Mouse (Mus musculus) midbrain, embryonic 11.5 days (tissue): Measurements from ENCODE around the gene Col25a1. TPM values are rescaled to one million over a fixed set of nuclear protein-coding genes. Genes with fewer than 3 reads are reported as not detected.

ENCODE experiments used
- ATAC-seq: fragments of 200-750 bp; cut with Nextera tagmentation; 2 replicates; pipeline ENCODE4 v1.8.0; 2017; ENCODE audit warnings: moderate TSS enrichment, moderate library complexity; ENCODE audit not compliant: low FRiP score
- DNase-seq: peaks from one replicate; pipeline ENCODE4 v3.0.0; 2015; ENCODE audit warnings: low spot score; ENCODE audit errors: missing footprints
- H3K27ac ChIP-seq: fragments of 300-500 bp; sonication (generic); 2 replicates; pipeline ENCODE4 v1.5.1; 2014; ENCODE audit warnings: low read depth, low read length
- H3K27me3 ChIP-seq: fragments of 300-500 bp; sonication (generic); 2 replicates; pipeline ENCODE4 v1.6.1; 2014; ENCODE audit warnings: mild to moderate bottlenecking, low read length, moderate library complexity, mixed read lengths; ENCODE audit not compliant: control insufficient read depth, insufficient read depth
- H3K36me3 ChIP-seq: fragments of 300-500 bp; sonication (generic); 2 replicates; pipeline ENCODE4 v1.6.1; 2014; ENCODE audit warnings: mild to moderate bottlenecking, low read length, moderate library complexity, mixed read lengths; ENCODE audit not compliant: control insufficient read depth, insufficient read depth
- H3K4me1 ChIP-seq: fragments of 300-500 bp; sonication (generic); 2 replicates; pipeline ENCODE4 v1.6.1; 2014; ENCODE audit warnings: low read length; ENCODE audit not compliant: control insufficient read depth, insufficient read depth
- H3K4me2 ChIP-seq: fragments of 300-500 bp; sonication (generic); 2 replicates; pipeline ENCODE4 v1.6.1; 2014; ENCODE audit warnings: mild to moderate bottlenecking, moderate library complexity
- H3K4me3 ChIP-seq: fragments of 300-500 bp; sonication (generic); 2 replicates; pipeline ENCODE4 v1.5.1; 2014; ENCODE audit warnings: low read depth, low read length
- H3K9ac ChIP-seq: fragments of 300-500 bp; sonication (generic); 2 replicates; pipeline ENCODE4 v1.6.1; 2014; ENCODE audit warnings: low read length
- H3K9me3 ChIP-seq: fragments of 300-500 bp; sonication (generic); 2 replicates; pipeline ENCODE4 v1.6.1; 2016; ENCODE audit warnings: low read length; ENCODE audit not compliant: control insufficient read depth
- WGBS: fragments of 180-500 bp; shearing (Covaris S2); extraction: QIAGEN DNeasy Blood & Tissue Kit; methylation state at CpG from one replicate; pipeline ENCODE4 v1.1.7; 2014; 5-methylcytosine and 5-hydroxymethylcytosine counted together
- polyA plus RNA-seq: library from polyadenylated mRNA; unstranded; fragments of >200 nt; fragmentation: Nextera tagmentation; extraction: Ambion mirVana; gene quantifications from 2 replicates; pipeline ENCODE4 v1.2.1, GENCODE M21; 2014

Col25a1 gene
- polyA plus RNA-seq, 1 experiment from 2014 or later: 3.0 TPM

DNA sequence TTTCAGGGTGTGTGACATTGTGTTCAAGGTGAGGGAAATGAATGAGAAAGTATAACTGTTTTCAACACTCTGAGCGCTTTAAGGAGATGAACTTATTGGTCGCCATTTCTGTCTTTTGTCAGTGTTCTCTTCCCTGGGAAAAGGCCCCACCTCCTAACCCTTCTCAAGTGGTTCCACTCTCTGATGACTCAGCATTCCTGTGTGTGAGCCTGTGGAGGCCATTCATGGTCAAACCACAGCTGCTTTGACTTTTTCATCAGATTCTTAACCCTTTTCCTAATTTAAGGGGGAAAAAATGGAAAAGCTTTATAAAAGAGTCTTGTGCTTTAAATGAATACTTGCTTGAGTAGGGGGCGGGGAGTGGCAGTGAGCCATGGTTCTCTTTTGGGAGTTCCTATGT is 89.5 kb downstream of the Col25a1 start:
- no peaks in the 10 kb centered on the region for H3K9me3 ChIP-seq
- no peak overlapping the region for H3K4me2 ChIP-seq
- ATAC-seq: no peak
- H3K36me3 ChIP-seq: no peaks in the 10 kb centered on the region
- H3K9ac ChIP-seq: no peak overlapping the region
- DNase-seq: no peak
- H3K4me3 ChIP-seq: no peak overlapping the region
- H3K27ac ChIP-seq: no peak overlapping the region
- H3K27me3 ChIP-seq: no peaks in the 10 kb centered on the region
- 91% methylated on average over 3 of the region's 3 CpGs for WGBS
- H3K4me1 ChIP-seq: no peaks in the 10 kb centered on the region

DNA sequence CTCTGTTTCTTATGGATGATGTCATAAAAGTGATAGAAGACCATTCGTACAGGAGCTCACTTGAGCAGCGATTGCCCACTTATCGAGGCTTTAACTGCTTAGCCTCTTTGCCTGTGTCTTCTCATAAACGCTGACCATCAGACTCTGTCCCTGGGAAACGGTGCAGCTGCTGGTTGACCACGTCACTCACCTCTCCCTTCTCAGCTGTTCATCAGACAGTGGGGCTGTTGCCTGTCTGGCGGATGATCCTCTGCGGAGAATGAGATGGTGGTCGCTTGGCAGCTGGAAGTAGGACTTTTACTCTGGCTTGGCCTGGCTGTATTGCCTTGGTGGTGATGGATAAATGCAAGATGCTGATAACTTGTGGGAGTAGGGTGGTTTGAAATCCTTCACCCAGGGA is 96.9 kb downstream of the Col25a1 start:
- 91% methylated on average over 9 of the region's 9 CpGs for WGBS
- Histone ChIP-seq H3K4me1 (no peaks in the 10 kb centered on the region), H3K4me2 (no peak overlapping the region), H3K9me3 (no peaks in the 10 kb centered on the region), H3K9ac (no peak overlapping the region), H3K4me3 (no peak overlapping the region), H3K27me3 (no peaks in the 10 kb centered on the region), H3K27ac (no peak overlapping the region), H3K36me3 (no peaks in the 10 kb centered on the region)
- ATAC-seq (no peak), DNase-seq (no peak)

DNA sequence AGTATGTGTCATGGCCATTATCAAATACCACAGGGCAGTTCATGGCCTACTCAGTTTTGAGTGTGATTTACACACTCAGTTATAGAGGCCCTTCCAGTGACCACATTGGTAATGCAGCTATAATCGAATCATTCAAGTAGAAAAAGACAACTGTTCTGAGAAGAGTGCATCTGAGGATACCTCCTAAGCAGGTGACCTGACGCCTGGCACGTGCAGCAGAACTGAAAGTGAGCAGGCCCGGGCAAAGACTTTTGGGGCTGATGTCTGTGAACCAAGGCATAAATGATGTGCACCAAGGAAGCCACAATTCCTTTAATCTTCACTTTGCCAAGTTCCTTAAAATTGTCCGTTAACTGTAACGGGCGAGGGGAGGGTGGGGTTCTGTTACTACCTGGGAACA is 101.6 kb downstream of the Col25a1 start:
- Histone ChIP-seq H3K27ac (no peak overlapping the region), H3K4me2 (no peak overlapping the region), H3K27me3 (no peaks in the 10 kb centered on the region), H3K4me1 (no peaks in the 10 kb centered on the region), H3K36me3 (no peaks in the 10 kb centered on the region), H3K9ac (no peak overlapping the region), H3K4me3 (no peak overlapping the region), H3K9me3 (no peaks in the 10 kb centered on the region)
- 96% methylated on average over 7 of the region's 7 CpGs for WGBS
- DNase-seq: no peak
- ATAC-seq: no peak

DNA sequence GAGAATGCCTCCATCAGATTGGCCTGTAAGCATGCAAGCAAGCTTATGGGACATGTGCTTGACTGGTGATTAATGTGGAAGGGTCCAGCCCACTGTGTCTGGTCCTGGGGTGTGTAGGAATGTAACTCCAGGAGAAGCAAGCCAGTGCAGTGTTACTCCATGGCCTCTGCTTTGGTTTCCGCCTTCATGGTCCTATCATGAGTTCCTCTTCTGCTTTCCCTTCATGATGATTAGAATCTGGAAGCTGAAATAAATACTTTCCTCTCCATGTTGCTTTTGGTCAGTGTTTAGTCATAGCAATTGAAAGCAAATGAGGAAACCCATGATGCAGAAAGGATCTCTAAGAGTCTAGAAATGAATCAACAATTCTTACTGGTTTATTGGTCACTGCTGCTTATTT is 103.9 kb downstream of the Col25a1 start:
- no peak for ATAC-seq

DNA sequence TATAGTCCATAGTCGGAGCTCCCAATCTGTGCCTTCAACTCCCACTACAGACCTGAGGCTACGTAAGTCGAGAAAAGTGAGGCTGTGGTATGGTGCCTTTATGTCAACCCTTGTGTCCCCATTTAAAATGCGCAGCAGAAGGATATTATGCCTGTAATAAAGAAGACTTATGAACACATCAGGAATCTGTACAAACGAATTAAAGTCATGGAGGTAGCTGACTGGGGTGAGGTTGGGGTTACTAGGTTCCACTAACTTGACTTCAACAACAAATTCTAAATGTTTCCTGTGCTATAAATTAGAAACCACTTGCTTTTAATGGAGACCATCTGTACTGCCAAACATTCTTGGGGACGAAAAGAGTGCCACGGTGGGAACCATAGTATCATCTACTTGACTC is 104.8 kb downstream of the Col25a1 start:
- 86% methylated on average over 7 of the region's 7 CpGs for WGBS

More for the DNA sequence above, 103.9 kb downstream of the Col25a1 start:
- Histone ChIP-seq H3K27ac (no peak overlapping the region), H3K9me3 (no peaks in the 10 kb centered on the region), H3K4me3 (no peak overlapping the region), H3K27me3 (no peaks in the 10 kb centered on the region), H3K9ac (no peak overlapping the region), H3K36me3 (no peaks in the 10 kb centered on the region), H3K4me1 (no peaks in the 10 kb centered on the region), H3K4me2 (no peak overlapping the region)
- DNase-seq: no peak
- 92% methylated on average over 1 of the region's 1 CpGs for WGBS

DNA sequence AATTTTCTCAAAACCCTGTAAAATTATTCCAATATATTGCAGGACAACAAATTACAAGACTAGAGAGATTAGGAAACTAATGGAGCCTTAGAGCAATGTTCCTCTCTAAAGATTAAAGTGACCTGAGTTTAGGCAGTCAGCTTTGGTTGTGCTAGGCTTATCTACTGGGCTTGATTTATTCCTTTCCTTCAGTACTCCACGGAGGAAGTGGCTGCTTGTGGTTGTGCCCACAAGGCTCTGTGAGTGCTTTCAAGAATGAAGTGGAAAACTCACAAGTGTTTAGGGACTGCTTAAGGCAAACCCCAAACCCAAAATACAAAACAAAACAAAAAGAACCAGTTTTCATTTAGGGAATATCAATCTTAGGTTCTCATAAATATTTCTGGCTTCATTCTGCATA is 106.6 kb downstream of the Col25a1 start:
- no peak overlapping the region for H3K4me2 ChIP-seq
- H3K4me1 ChIP-seq: no peaks in the 10 kb centered on the region
- no peaks in the 10 kb centered on the region for H3K9me3 ChIP-seq
- no peak overlapping the region for H3K27ac ChIP-seq
- no peak for ATAC-seq
- no peaks in the 10 kb centered on the region for H3K36me3 ChIP-seq
- no peak overlapping the region for H3K4me3 ChIP-seq
- 80% methylated on average over 1 of the region's 1 CpGs for WGBS
- DNase-seq: no peak
- H3K9ac ChIP-seq: no peak overlapping the region
- H3K27me3 ChIP-seq: no peaks in the 10 kb centered on the region

More for the DNA sequence above, 104.8 kb downstream of the Col25a1 start:
- ATAC-seq: no peak
- Histone ChIP-seq H3K9ac (no peak overlapping the region), H3K36me3 (no peaks in the 10 kb centered on the region), H3K27ac (no peak overlapping the region), H3K9me3 (no peaks in the 10 kb centered on the region), H3K4me1 (no peaks in the 10 kb centered on the region), H3K4me3 (no peak overlapping the region), H3K27me3 (no peaks in the 10 kb centered on the region), H3K4me2 (no peak overlapping the region)
- DNase-seq: no peak

DNA sequence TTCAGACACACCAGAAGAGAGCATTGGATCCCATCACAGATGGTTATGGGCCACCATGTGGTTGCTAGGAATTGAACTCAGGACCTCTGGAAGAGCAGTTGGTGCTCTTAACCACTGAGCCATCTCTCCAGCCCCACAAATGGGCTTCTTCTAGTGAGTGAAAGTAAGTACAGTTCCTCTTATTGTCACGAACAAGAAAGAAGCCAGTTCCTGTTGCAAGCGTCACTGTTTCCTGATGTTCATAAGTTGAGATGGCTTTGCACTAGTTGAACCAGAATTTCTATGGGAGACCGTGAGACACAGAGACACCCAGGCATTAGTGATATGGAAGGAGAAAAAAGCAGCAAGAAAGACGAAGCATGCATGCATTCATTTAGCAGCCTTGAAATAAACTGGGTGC is 110.6 kb downstream of the Col25a1 start:
- Histone ChIP-seq H3K4me3 (no peak overlapping the region), H3K4me2 (no peak overlapping the region), H3K27me3 (no peaks in the 10 kb centered on the region), H3K4me1 (no peaks in the 10 kb centered on the region), H3K27ac (no peak overlapping the region), H3K9me3 (no peaks in the 10 kb centered on the region), H3K36me3 (no peaks in the 10 kb centered on the region), H3K9ac (no peak overlapping the region)
- 86% methylated on average over 4 of the region's 4 CpGs for WGBS
- no peak for ATAC-seq
- no peak for DNase-seq

DNA sequence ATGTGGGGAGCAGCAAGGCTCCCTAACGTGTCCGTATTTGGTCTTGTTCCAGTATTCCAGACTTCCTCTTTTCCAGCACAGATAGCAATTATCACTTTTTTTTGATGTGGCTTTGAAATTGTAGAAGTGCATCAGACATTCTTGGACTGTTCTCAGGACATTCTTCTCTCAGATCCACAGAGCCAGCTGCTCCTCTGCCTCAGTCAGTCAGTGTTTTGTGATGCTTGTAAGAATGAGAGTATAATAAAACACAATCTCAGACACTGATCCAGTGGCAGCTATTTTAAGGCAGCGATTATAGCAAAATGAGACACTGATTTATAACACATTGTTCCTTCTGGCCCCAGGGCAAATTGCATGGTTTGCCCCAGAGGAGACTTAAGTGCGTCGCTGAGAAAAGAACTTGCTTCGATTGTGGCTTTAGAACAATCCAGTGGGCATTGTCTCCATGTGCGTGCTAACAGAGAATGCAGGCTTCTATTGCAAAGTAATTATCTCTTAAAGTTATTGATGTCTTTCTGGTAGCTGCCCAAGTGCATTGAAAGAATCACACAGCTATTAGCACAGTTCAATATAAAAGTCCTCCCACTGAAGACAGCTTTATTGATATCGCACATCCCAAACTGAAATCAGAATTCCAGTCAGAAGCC is 111.5 kb downstream of the Col25a1 start:
- no peak for ATAC-seq
- WGBS: 77% methylated on average over 8 of the region's 8 CpGs

DNA sequence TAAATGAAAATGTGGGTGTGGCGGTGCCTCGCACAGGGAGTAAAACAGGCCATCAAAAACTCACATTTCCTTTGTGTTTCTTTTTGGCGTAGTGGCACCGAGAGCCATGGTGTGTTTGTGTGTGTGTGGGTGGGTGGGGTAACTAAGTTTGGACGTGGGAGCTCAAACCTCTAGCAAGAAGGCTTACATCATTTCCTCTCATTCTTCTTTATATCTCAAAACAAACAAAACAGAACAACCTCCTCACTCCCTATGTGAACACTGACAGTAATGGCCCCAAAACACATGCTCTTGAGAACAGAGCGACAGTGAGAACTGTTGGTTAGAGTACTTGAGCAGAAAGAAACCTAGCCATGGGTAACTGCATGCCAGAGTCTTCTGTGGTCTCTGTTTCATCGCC is 121.1 kb downstream of the Col25a1 start:
- Histone ChIP-seq H3K9me3 (no peaks in the 10 kb centered on the region), H3K27ac (no peak overlapping the region), H3K4me3 (no peak overlapping the region), H3K9ac (no peak overlapping the region), H3K27me3 (no peaks in the 10 kb centered on the region), H3K4me2 (no peak overlapping the region), H3K4me1 (no peaks in the 10 kb centered on the region), H3K36me3 (no peaks in the 10 kb centered on the region)
- no peak for DNase-seq
- 92% methylated on average over 7 of the region's 7 CpGs for WGBS
- ATAC-seq: no peak

More for the DNA sequence above, 111.5 kb downstream of the Col25a1 start:
- Histone ChIP-seq H3K9ac (no peak overlapping the region), H3K4me3 (no peak overlapping the region), H3K9me3 (no peaks in the 10 kb centered on the region), H3K36me3 (no peaks in the 10 kb centered on the region), H3K27ac (no peak overlapping the region), H3K4me2 (no peak overlapping the region), H3K27me3 (no peaks in the 10 kb centered on the region), H3K4me1 (no peaks in the 10 kb centered on the region)
- no peak for DNase-seq
